Mouse (Mus musculus): ENCODE data around the gene Mtif3.

Mtif3 gene

GRCm38 (mm10) chr5:146963118-146963936 is at the start of gene Mtif3:
TSS of gene Mtif3 (minus strand) at chr5:146963800.
- peak; percentile 83 for DNase-seq (ENCODE audit: low spot score)

DNA sequence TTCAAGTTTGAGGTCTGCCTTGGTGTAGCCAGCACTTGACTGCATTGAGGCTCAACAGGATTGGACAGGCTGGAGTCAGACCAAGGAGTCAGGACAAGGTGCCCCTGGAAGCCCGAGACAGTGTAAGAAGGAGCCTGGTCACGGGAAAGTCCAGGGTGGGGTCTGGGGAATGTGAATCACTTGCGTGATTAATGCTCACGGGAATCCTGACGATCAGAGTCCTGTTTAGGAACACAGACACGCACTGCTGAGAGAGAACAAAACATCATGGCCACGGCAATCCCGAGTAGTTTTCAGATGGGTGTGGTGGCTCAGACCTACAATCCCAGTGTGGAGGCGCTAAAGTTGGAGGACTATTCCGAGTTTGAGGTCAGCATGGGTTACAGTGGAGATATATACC is 47.7 kb upstream of the Mtif3 start:
- no peak for DNase-seq (ENCODE audit: low spot score)

DNA sequence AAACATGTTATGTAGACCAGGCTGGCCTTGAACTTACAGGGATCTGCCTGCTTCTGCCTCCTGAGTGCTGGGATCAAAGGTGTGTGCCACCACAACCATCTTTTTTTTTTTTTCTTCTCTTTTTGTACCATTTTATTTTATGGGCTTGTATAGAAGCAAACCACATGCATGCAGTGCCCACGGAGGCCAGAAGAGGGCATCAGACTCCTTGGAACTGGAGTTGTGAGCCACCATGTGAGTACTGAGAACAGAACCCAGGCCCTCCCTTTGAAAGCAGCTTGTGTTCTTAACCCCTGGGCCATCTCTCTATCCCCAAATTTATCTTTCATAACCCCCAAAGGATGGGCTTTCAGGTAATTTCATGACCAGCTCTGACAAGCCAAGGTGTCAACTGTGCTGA is 39.7 kb upstream of the Mtif3 start:
- DNase-seq (ENCODE audit: low spot score), result no peak

DNA sequence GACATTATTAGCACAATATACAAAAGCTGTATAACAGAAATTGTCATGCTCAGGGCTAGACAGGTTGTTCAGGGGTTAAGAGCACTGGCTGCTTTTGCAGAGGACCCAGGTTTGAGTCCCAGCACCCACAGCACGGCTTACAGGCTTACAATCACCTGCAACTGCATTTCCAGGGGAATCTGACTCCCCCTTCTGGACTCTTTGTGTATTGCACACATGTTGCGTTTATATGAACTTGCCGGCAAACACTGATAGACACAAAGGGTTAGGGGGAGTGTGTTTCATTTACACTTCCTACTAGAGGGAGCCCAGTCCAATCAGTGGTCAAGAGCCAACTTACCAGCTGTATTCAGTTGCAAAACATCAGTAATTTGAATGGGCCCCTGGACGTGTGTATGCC is 37.7 kb upstream of the Mtif3 start:
- no peak for DNase-seq (ENCODE audit: low spot score)

DNA sequence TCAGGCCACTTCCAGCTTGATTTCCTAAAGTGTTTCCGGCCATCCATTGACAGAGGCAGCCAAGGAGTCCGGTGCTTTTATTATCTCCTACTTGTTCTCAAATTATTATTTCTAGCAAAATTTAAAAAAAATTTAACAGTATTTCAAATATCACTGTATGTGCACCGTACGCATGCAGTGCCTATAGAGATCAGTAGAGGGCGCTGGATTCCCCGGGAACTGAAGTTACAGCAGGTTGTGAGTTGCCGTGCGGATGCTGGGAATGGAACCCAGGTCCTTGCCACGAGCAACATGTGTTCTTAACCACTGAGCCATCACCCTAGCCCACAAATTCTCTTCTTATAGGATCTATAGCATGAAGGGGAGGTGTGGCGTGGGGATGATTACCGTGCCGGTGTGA is 35.2 kb upstream of the Mtif3 start:
- no peak for DNase-seq (ENCODE audit: low spot score)

DNA sequence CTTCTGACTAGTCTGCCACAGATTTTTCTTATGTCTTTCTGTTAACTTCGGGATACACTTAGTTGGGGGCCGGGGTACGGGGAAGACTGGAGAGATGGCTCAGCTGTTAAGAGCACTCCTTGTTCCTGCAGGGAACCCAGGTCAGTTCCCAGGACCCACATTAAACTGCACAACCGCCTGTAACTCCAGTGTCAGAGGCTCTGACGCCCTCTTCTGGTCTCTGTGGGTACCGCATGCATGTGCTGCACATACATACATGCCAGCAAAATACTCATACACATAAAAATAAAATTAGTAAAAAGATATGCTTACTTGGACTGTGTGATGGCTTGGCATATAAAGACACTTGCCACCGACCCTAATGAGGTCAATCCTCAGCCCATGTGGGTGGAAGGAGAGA is 33.2 kb upstream of the Mtif3 start:
- DNase-seq (ENCODE audit: low spot score), result no peak

DNA sequence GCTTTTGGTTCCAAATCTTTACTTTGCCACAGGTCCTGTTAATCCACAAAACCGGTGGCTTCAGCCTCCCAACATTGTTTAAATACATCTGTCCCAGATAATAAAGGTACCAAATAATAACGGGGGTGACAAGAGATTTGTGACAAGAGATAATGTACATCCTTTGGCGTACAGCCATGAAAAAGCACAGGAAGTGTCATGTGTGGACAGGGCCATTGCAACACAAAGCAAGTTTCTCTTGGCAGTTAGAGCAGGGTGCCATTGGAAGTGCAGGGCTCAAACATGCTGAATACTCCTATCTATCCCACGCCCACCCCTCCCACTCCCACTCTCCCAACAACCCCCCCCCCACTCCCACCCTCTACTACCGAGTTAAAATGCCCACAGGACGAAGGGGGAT is 31.4 kb upstream of the Mtif3 start:
- DNase-seq (ENCODE audit: low spot score), result no peak

- DNase-seq (ENCODE audit: low spot score), result no peak
Measured at GRCm38 (mm10) chr5:146993509-146993908, 29.9 kb upstream of the Mtif3 start.

DNA sequence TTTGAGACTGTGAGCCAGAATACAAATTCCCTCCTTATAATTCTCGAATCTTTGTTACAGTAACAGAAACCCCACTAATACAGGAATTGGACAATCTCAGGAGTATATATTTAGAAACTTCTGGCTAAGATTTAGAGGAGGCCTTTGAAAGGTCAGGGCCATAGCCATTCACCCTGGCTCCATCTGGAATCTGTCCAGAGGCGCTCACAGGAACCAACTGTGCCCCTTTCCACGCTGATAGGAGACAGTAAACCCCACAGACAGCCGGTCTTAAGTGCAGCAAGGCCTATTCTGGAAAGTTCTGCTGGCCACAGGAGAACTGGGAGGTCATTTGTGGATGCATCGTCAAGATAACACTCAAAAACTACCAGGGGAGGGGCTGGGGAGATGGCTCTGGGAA is 25.5 kb upstream of the Mtif3 start:
- DNase-seq (ENCODE audit: low spot score), result no peak

- DNase-seq (ENCODE audit: low spot score), result no peak
Measured at GRCm38 (mm10) chr5:146987588-146987987, 24.0 kb upstream of the Mtif3 start.

- DNase-seq (ENCODE audit: low spot score), result no peak
Measured at GRCm38 (mm10) chr5:146985725-146986433, 22.3 kb upstream of the Mtif3 start.

GRCm38 (mm10) chr5:146983216-146983615 is 19.6 kb upstream of the Mtif3 start:
- DNase-seq (ENCODE audit: low spot score), result peak; percentile 66

- no peak for DNase-seq (ENCODE audit: low spot score)
Measured at GRCm38 (mm10) chr5:146981376-146981775, 17.8 kb upstream of the Mtif3 start.

GRCm38 (mm10) chr5:146974781-146975123 is 11.2 kb upstream of the Mtif3 start:
- no peak for DNase-seq (ENCODE audit: low spot score)

DNA sequence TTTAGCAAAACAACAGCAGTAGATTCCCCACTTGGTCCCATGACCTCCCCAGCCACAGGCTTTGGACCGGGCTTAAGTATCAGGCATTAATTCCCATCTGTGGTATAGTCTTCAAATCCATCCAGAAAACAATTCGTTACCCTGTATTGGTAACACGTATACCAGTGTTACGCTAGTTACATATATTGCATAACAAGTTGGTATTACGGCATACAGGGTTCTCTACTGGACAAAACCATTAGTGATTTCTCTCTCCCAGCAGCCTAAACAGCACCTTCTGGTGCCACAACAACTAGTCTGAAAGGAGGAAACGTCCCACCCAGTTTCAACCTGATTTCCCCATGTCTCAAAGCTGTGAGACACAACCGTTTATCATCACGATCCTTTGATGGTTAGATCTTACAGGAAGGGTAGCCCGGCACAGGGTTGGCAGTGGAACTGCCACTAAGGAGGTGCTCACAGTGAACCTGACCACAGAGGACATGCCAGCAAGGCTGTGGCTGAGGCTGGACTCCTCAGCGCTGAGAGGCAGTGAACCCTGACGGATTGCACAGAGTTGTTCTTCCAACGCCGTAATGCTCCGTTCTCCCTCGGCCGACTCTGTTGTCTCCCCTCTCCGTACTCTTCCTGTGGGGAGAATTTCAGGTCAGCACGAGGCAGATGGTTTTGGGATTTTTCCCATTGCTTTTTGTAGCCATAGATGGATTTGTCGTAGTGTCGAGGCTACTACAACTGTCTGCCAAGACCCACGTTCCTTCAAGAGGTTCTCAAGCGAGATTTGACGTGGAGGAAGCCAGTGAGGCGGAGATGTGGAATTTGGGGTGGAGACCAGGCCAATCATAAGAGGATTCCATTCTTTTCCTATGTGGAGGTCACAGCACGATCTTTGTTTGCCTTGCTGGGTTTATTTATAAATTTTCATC is 10.5 kb upstream of the Mtif3 start:
- no peak for DNase-seq (ENCODE audit: low spot score)

GRCm38 (mm10) chr5:146973353-146973752 is 9.8 kb upstream of the Mtif3 start:
- no peak for DNase-seq (ENCODE audit: low spot score)

DNA sequence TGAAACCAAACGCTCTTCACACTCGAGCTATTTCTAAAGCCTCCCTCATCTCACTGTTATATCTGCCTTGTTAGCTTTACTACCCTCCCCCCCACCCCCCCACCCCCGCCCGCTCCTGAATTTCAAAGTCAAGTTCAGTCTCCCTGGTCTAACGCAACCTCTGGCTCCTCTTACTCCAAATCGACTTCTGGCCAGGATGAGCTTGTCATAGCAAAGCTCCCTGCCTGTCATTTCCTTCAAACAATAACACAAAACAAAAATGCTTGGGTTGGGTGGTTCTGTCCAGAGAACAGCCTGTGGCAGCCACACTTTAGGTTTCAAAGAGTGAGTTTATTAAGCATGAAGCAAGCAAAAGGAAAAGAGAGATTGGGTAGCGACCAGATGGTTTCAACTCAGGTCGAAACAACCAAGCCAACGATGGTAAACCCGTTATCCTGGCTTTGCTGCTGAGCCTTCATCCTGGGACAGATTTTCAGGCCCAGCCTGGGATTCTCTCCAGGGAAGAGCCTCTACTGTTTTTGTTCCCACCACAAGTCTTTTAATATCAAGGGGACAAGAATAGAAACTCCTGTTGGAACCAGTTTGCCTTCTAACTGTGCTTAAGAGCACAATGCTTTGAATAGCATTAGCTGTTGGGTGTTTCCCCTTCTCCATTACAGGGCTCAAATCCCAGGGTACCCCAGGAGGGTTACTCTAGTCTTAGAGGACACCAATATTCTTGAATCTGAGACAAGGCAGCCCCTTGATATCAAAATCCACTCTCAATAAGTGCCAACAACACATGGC is 8.4 kb upstream of the Mtif3 start:
- DNase-seq (ENCODE audit: low spot score), result no peak

GRCm38 (mm10) chr5:146968695-146969393 is 5.2 kb upstream of the Mtif3 start:
- no peak for DNase-seq (ENCODE audit: low spot score)

GRCm38 (mm10) chr5:146963937-146964278 is 308 bp upstream of the Mtif3 start:
- no peak for DNase-seq (ENCODE audit: low spot score)

GRCm38 (mm10) chr5:146956678-146957077 is 6.9 kb downstream of the Mtif3 start:
- DNase-seq (ENCODE audit: low spot score), result no peak

DNA sequence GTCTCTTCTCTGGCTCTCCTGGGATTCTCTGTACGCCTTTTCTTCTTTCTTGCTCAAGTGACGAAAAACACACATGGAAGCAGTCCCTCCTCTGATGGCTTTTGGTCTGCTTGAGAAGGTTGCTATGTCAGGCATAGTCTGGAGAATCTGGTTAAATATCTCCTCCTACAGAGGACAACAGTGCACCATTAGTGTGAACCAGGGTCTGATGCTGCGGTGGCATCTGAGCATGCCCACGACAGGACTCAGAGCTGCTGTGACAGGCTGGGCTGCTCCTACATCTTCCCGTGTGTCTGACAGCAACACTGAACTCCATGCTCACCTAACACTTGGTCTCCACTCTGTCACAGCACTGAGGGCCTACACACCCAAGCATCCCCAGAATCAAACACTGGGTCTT is 7.9 kb downstream of the Mtif3 start:
- no peak for DNase-seq (ENCODE audit: low spot score)

Measured in lung, postnatal 25 days (tissue).